ENCODE assay signal across 8 mouse cellular contexts in genomic region chr5:38580703-38581102, GRCm38 (mm10). TPM values are rescaled to one million over a fixed set of nuclear protein-coding genes. Genes with fewer than 3 reads are reported as not detected.
DNase-seq lines count a peak whose midpoint lies in the region; ATAC-seq and TF ChIP-seq lines count a peak whose summit lies in the region.

No protein-coding gene starts in this region.

- H3K4me2 ChIP-seq in limb, embryonic 14.5 days (replicated peaks; ENCODE audit: low read depth, low read length, severe bottlenecking) = no peak overlapping the region

- WGBS in limb, embryonic 14.5 days = 28% methylated on average over 6 of the region's 6 CpGs

- peak; percentile 25 to 31 for DNase-seq in left cerebral cortex, adult 18-20 months (ENCODE audit: low spot score in 2 of 2)
- no peak for DNase-seq in left cerebral cortex, adult 8-10 months (ENCODE audit: low spot score in 2 of 2)
- peak; percentile 83 for DNase-seq in ES-E14 (ENCODE audit: low read depth, low spot score)
- peak; percentile 9 for DNase-seq in cerebellum, adult 9-10 months
- DNase-seq in heart, postnatal 14 days = peak; percentile 21 to 38
- peak; percentile 32 for DNase-seq in limb, embryonic 14.5 days (ENCODE audit: low spot score)
- peak; percentile 68 for DNase-seq in retina, embryonic 14.5 days (ENCODE audit: low spot score)
- DNase-seq in ovary, postnatal 36 days (ENCODE audit: low spot score) = no peak

- no peak overlapping the region for H3K9ac ChIP-seq in ES-E14 (ENCODE audit: insufficient read depth, low read depth, low read length, poor library complexity, severe bottlenecking)
- H3K9ac ChIP-seq in limb, embryonic 14.5 days (ENCODE audit: low read depth, low read length, severe bottlenecking) = no peak overlapping the region

- no peak overlapping the region for H3K4me3 ChIP-seq in ES-E14 (ENCODE audit: insufficient read depth in 1 of 2, low read depth in 1 of 2, low read length in 2 of 2, poor library complexity in 1 of 2, severe bottlenecking in 1 of 2)
- no peak overlapping the region for H3K4me3 ChIP-seq in limb, embryonic 14.5 days (replicated peaks; ENCODE audit: low read length)

- H3K27me3 ChIP-seq in limb, embryonic 14.5 days (ENCODE audit: control insufficient read depth, insufficient read depth, low read length) = no peaks in the 10 kb centered on the region

- no peaks in the 10 kb centered on the region for H3K36me3 ChIP-seq in ES-E14 (ENCODE audit: control insufficient read depth, insufficient read depth, low read length, poor library complexity, severe bottlenecking)
- no peaks in the 10 kb centered on the region for H3K36me3 ChIP-seq in limb, embryonic 14.5 days (ENCODE audit: control insufficient read depth, insufficient read depth, low read length)

- H3K9me3 ChIP-seq in ES-E14 (ENCODE audit: control insufficient read depth, insufficient read depth, low read depth, low read length) = no peaks in the 10 kb centered on the region
- no peaks in the 10 kb centered on the region for H3K9me3 ChIP-seq in limb, embryonic 14.5 days (ENCODE audit: control insufficient read depth, low read length)

- no peak overlapping the region for H3K27ac ChIP-seq in ES-E14 (ENCODE audit: insufficient read depth, low read depth, low read length, poor library complexity, severe bottlenecking)
- H3K27ac ChIP-seq in limb, embryonic 14.5 days (replicated peaks; ENCODE audit: low read depth, low read length) = no peak overlapping the region

- intact Hi-C loops in heart, postnatal 14 days (cut with DNase I) = loop anchor here (2.0 kb wide), 2 partner anchors 40 to 52 kb away; no protein-coding TSS in a partner anchor

- TF ChIP-seq POLR2A in limb, embryonic 14.5 days (IDR thresholded peaks at IDR 0.05; ENCODE audit: borderline replicate concordance, extremely low read depth, insufficient read depth, insufficient read length) = no peak

- ATAC-seq in limb, embryonic 14.5 days (ENCODE audit: low FRiP score, low read depth) = no peak

- peaks cover 5 to 7% of the 10 kb centered on the region in 2 experiments; a peak in 2 of 4 replicates for H3K4me1 ChIP-seq in ES-E14 (ENCODE audit: control insufficient read depth in 2 of 2, insufficient read depth in 2 of 2, low read length in 2 of 2, poor library complexity in 1 of 2)
- no peaks in the 10 kb centered on the region for H3K4me1 ChIP-seq in limb, embryonic 14.5 days (ENCODE audit: control insufficient read depth, insufficient read depth, low read length)

- in situ Hi-C loops in ES-E14 (cut with MboI; ENCODE audit: low sequenced_read_pairs in 2 of 2, unreplicated experiment in 2 of 2) = no loop called here

TF ChIP-seq in ES-E14, 5 proteins besides CTCF, POLR2A, EP300 and RAD21:
- TF ChIP-seq ZC3H11A (IDR thresholded peaks at IDR 0.05; ENCODE audit: borderline replicate concordance, low read depth, low read length) (0 out of 2 replicates have a peak, but pooled peaks have one; percentile 35), HCFC1 (IDR thresholded peaks at IDR 0.05; ENCODE audit: borderline replicate concordance, insufficient read depth, low read length) (no peak)

RNA-seq across cellular contexts. Expression of gene Wdr1, which starts 17.7 kb away (rescaled TPM):
- total RNA-seq in left cerebral cortex, adult 18-20 months (2021) = 100 to 1,000 TPM; 150 to 157 TPM
- 100 to 1,000 TPM; 161 to 165 (median 162) TPM for total RNA-seq in left cerebral cortex, adult 8-10 months (2022)
- 165 and 232 TPM in 2 replicates for total RNA-seq in ES-E14 (2012; rRNA removed)
- 100 to 1,000 TPM; 119 to 146 TPM for total RNA-seq in heart, postnatal 14 days (2021)
- 136 and 143 TPM in 2 replicates for polyA plus RNA-seq in limb, embryonic 14.5 days (2012; rRNA removed)
- polyA plus RNA-seq in limb, embryonic 14.5 days (2014; fragmentation: Nextera tagmentation; extraction: Ambion mirVana) = 231 and 246 TPM in 2 replicates

Comparison
In these comparisons a context has a peak if more than half of its experiments do, and no peak if none do; other contexts are left out.
1. DNase-seq: peak in left cerebral cortex, adult 18-20 months (2 of 2), ES-E14 (single experiment), cerebellum, adult 9-10 months (single experiment), heart, postnatal 14 days (2 of 2), limb, embryonic 14.5 days (single experiment) and retina, embryonic 14.5 days (single experiment); none in left cerebral cortex, adult 8-10 months (0 of 2) and ovary, postnatal 36 days (single experiment).